In genomic region chr13:44126198-44126597, GRCm38 (mm10) we compare ENCODE assay signal across 15 mouse cellular contexts.
DNase-seq lines count a peak whose midpoint lies in the region; ATAC-seq and TF ChIP-seq lines count a peak whose summit lies in the region.
"Had no signal": no experiment of that assay in that cellular context is flagged by ENCODE, and none has a peak within 500 bp of the region (broad histone marks: within the 10 kb centered on the region; RNA-seq: fewer than 3 reads in every experiment).

No protein-coding gene starts in this region.

- no peak for TF ChIP-seq CTCF in left cerebral cortex, adult 2 months (IDR thresholded peaks at IDR 0.05)

- H3K27me3 ChIP-seq in forebrain, embryonic 10.5 days (ENCODE audit: poor library complexity, severe bottlenecking), result no peaks in the 10 kb centered on the region
- no peaks in the 10 kb centered on the region for H3K27me3 ChIP-seq in forebrain, embryonic 11.5 days (ENCODE audit: control insufficient read depth, insufficient read depth, low read length)
- H3K27me3 ChIP-seq in midbrain, embryonic 13.5 days, result no peaks in the 10 kb centered on the region
- no peaks in the 10 kb centered on the region for H3K27me3 ChIP-seq in midbrain, embryonic 14.5 days (ENCODE audit: control insufficient read depth, insufficient read depth, low read length)
- no peaks in the 10 kb centered on the region for H3K27me3 ChIP-seq in kidney, embryonic 14.5 days (ENCODE audit: control insufficient read depth, insufficient read depth, low read length)
- H3K27me3 ChIP-seq: heart, embryonic 13.5 days had no signal

- DNase-seq in forebrain, embryonic 10.5 days (ENCODE audit: extremely low spot score, low spot score), result no peak
- no peak for DNase-seq in forebrain, embryonic 11.5 days (ENCODE audit: low spot score)
- DNase-seq in midbrain, embryonic 14.5 days, result no peak
- no peak for DNase-seq in left cerebral cortex, adult 2 months (ENCODE audit: extremely low spot score in 1 of 2, low spot score in 2 of 2)
- DNase-seq in Muller cell, postnatal 12 days (ENCODE audit: inconsistent ontology term), result no peak
- DNase-seq in gastrocnemius, postnatal 36 days, result no peak
- DNase-seq: cerebellum, adult 18-20 months; gastrocnemius, postnatal 10 days; layer of hippocampus, postnatal 36 days; right cerebral cortex, postnatal 4 days had no signal

- no peak for ATAC-seq in forebrain, embryonic 11.5 days (replicated peaks; ENCODE audit: low FRiP score)
- peak; percentile 60; the same call in 1 of the 2 replicates for ATAC-seq in midbrain, embryonic 13.5 days
- no peak for ATAC-seq in midbrain, embryonic 14.5 days (ENCODE audit: low FRiP score, low TSS enrichment)
- ATAC-seq in kidney, embryonic 14.5 days (ENCODE audit: low FRiP score, low TSS enrichment), result peak; percentile 46; the same call in 1 of the 2 replicates
- ATAC-seq: forebrain, embryonic 14.5 days; hindbrain, embryonic 16.5 days had no signal

- WGBS in forebrain, embryonic 10.5 days, result 40% methylated on average over 10 of the region's 10 CpGs
- WGBS in forebrain, embryonic 11.5 days, result 30% methylated on average over 10 of the region's 10 CpGs
- WGBS in midbrain, embryonic 13.5 days, result 30% methylated on average over 10 of the region's 10 CpGs
- 32% methylated on average over 10 of the region's 10 CpGs for WGBS in midbrain, embryonic 14.5 days
- 26% methylated on average over 10 of the region's 10 CpGs for WGBS in kidney, embryonic 14.5 days

- peak overlapping the region; percentile 62 for H3K27ac ChIP-seq in forebrain, embryonic 10.5 days
- no peak overlapping the region for H3K27ac ChIP-seq in forebrain, embryonic 11.5 days (ENCODE audit: low read depth, low read length)
- H3K27ac ChIP-seq in midbrain, embryonic 13.5 days, result no peak overlapping the region
- H3K27ac ChIP-seq in midbrain, embryonic 14.5 days (replicated peaks; ENCODE audit: low read depth, low read length), result no peak overlapping the region; the same call in 1 of the 2 replicates
- no peak overlapping the region for H3K27ac ChIP-seq in kidney, embryonic 14.5 days (ENCODE audit: low read depth, low read length)
- H3K27ac ChIP-seq in left cerebral cortex, adult 2 months, result no peak overlapping the region
- H3K27ac ChIP-seq: heart, embryonic 13.5 days had no signal

- intact Hi-C loops in left cerebral cortex, adult 2 months (cut with DNase I), result no loop called here
- intact Hi-C loops in gastrocnemius, postnatal 36 days (cut with DNase I), result no loop called here

- H3K9me3 ChIP-seq in forebrain, embryonic 10.5 days, result no peaks in the 10 kb centered on the region
- no peaks in the 10 kb centered on the region for H3K9me3 ChIP-seq in forebrain, embryonic 11.5 days (ENCODE audit: control insufficient read depth, low read length)
- no peaks in the 10 kb centered on the region for H3K9me3 ChIP-seq in midbrain, embryonic 13.5 days
- H3K9me3 ChIP-seq in midbrain, embryonic 14.5 days (ENCODE audit: control insufficient read depth, low read length), result no peaks in the 10 kb centered on the region
- H3K9me3 ChIP-seq in kidney, embryonic 14.5 days (ENCODE audit: control insufficient read depth, low read length), result no peaks in the 10 kb centered on the region

- H3K9ac ChIP-seq in forebrain, embryonic 11.5 days (ENCODE audit: low read length), result no peak overlapping the region
- H3K9ac ChIP-seq in midbrain, embryonic 13.5 days (replicated peaks), result no peak overlapping the region
- no peak overlapping the region for H3K9ac ChIP-seq in midbrain, embryonic 14.5 days (replicated peaks; ENCODE audit: low read length)
- H3K9ac ChIP-seq in kidney, embryonic 14.5 days (ENCODE audit: low read depth, low read length), result no peak overlapping the region
- H3K9ac ChIP-seq: heart, embryonic 13.5 days had no signal

- H3K36me3 ChIP-seq in forebrain, embryonic 10.5 days (replicated peaks), result no peaks in the 10 kb centered on the region
- no peaks in the 10 kb centered on the region for H3K36me3 ChIP-seq in forebrain, embryonic 11.5 days (ENCODE audit: control insufficient read depth, insufficient read depth, low read length)
- H3K36me3 ChIP-seq in midbrain, embryonic 13.5 days, result no peaks in the 10 kb centered on the region
- no peaks in the 10 kb centered on the region for H3K36me3 ChIP-seq in midbrain, embryonic 14.5 days (ENCODE audit: control insufficient read depth, insufficient read depth, low read length)
- no peaks in the 10 kb centered on the region for H3K36me3 ChIP-seq in kidney, embryonic 14.5 days (ENCODE audit: control insufficient read depth, insufficient read depth, low read length)
- H3K36me3 ChIP-seq: heart, embryonic 13.5 days had no signal

- H3K4me2 ChIP-seq in forebrain, embryonic 11.5 days (ENCODE audit: low read depth, low read length, severe bottlenecking), result no peak overlapping the region
- no peak overlapping the region for H3K4me2 ChIP-seq in midbrain, embryonic 13.5 days (replicated peaks)
- no peak overlapping the region for H3K4me2 ChIP-seq in midbrain, embryonic 14.5 days (ENCODE audit: low read length)
- no peak overlapping the region for H3K4me2 ChIP-seq in kidney, embryonic 14.5 days (replicated peaks; ENCODE audit: low read depth, low read length)
- H3K4me2 ChIP-seq: heart, embryonic 13.5 days had no signal

- H3K4me1 ChIP-seq in forebrain, embryonic 10.5 days, result peaks cover 37% of the 10 kb centered on the region
- peaks cover 6% of the 10 kb centered on the region; the same call in 1 of the 2 replicates for H3K4me1 ChIP-seq in forebrain, embryonic 11.5 days (replicated peaks; ENCODE audit: control insufficient read depth, insufficient read depth, low read length)
- peaks cover 13% of the 10 kb centered on the region for H3K4me1 ChIP-seq in midbrain, embryonic 13.5 days (replicated peaks)
- peaks cover 3% of the 10 kb centered on the region for H3K4me1 ChIP-seq in midbrain, embryonic 14.5 days (ENCODE audit: control insufficient read depth, insufficient read depth, low read length)
- H3K4me1 ChIP-seq in kidney, embryonic 14.5 days (ENCODE audit: control insufficient read depth, insufficient read depth, low read length), result peaks cover 13% of the 10 kb centered on the region

- H3K4me3 ChIP-seq in forebrain, embryonic 10.5 days, result no peak overlapping the region
- no peak overlapping the region for H3K4me3 ChIP-seq in forebrain, embryonic 11.5 days (ENCODE audit: low read depth, low read length)
- no peak overlapping the region for H3K4me3 ChIP-seq in midbrain, embryonic 13.5 days (replicated peaks)
- no peak overlapping the region for H3K4me3 ChIP-seq in midbrain, embryonic 14.5 days (replicated peaks; ENCODE audit: low read depth, low read length)
- no peak overlapping the region for H3K4me3 ChIP-seq in kidney, embryonic 14.5 days (ENCODE audit: low read length)
- no peak overlapping the region for H3K4me3 ChIP-seq in left cerebral cortex, adult 2 months
- H3K4me3 ChIP-seq: heart, embryonic 13.5 days had no signal

Comparison
In these comparisons a context has a peak if more than half of its experiments do, and no peak if none do; other contexts are left out.
1. ATAC-seq: peak in midbrain, embryonic 13.5 days (single experiment) and kidney, embryonic 14.5 days (single experiment); none in forebrain, embryonic 11.5 days (single experiment) and midbrain, embryonic 14.5 days (single experiment).